Mouse (Mus musculus) brain, adult 2 months (tissue): Measurements from ENCODE around the gene Fmo3.

ENCODE experiments used
- DNase-seq: peaks from one replicate; pipeline ENCODE4 v3.0.0; 2011; ENCODE audit warnings: low read depth, low spot score

The Fmo3 gene

GRCm38 (mm10) chr1:162984428-162984827 is at the start of gene Fmo3:
Fmo3 (minus strand) TSS chr1:162984528.
- no peak for DNase-seq

GRCm38 (mm10) chr1:163023075-163023474 is 38.7 kb upstream of the Fmo3 start:
- peak; percentile 34 for DNase-seq

GRCm38 (mm10) chr1:163009220-163009619 is 24.9 kb upstream of the Fmo3 start:
- no peak for DNase-seq

DNA sequence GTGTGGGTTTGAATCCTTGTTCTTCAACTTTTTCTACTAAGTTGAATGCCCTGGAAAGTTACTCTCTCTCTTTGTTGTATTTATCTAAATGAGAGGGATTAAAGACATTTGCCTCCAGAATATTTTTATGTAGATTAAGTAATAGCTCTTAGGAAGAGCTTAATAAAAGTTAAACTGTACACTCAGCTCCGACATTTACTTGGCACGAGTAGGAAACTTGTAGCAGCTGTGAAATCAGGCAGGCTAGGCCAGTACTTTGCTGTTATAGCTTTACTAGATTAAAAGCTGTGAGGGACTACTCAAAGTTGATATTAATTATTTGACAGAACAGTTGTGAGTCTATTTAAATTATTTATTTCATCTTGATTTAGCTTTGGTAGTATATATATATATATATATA is 19.2 kb upstream of the Fmo3 start:
- no peak for DNase-seq

GRCm38 (mm10) chr1:163001271-163001829 is 17.0 kb upstream of the Fmo3 start:
- peak; percentile 6 for DNase-seq

- no peak for DNase-seq
Measured at GRCm38 (mm10) chr1:162987546-162987945, 3.2 kb upstream of the Fmo3 start.

- no peak for DNase-seq
Measured at GRCm38 (mm10) chr1:162986777-162987176, 2.4 kb upstream of the Fmo3 start.

- no peak for DNase-seq
Measured at GRCm38 (mm10) chr1:162986121-162986748, 1.9 kb upstream of the Fmo3 start.

DNA sequence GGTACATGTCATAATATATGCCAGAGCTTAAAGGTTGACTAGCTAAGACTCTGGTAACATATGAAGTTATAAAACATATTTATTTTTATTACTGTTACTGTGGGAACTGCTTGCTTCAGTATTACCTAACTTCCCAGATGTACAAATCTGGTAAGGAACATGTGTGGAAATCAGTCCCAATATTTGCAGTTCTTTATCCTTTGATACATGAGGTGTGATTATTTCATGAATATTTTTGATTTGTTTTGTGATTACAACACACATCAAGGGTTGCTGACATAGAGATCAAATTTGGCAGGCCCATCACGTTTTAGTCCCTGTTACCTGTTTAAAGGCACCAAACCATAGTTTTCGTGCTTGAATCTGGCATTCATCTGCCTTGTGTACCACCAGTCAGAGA is 20.8 kb downstream of the Fmo3 start:
- DNase-seq: no peak

GRCm38 (mm10) chr1:162957422-162957821 is 26.9 kb downstream of the Fmo3 start:
- no peak for DNase-seq

- DNase-seq: peak; percentile 21
Measured at GRCm38 (mm10) chr1:162953079-162953478, 31.2 kb downstream of the Fmo3 start.

GRCm38 (mm10) chr1:162949763-162950162 is 34.6 kb downstream of the Fmo3 start:
- no peak for DNase-seq

GRCm38 (mm10) chr1:162947934-162948333 is 36.4 kb downstream of the Fmo3 start:
- DNase-seq: no peak

DNA sequence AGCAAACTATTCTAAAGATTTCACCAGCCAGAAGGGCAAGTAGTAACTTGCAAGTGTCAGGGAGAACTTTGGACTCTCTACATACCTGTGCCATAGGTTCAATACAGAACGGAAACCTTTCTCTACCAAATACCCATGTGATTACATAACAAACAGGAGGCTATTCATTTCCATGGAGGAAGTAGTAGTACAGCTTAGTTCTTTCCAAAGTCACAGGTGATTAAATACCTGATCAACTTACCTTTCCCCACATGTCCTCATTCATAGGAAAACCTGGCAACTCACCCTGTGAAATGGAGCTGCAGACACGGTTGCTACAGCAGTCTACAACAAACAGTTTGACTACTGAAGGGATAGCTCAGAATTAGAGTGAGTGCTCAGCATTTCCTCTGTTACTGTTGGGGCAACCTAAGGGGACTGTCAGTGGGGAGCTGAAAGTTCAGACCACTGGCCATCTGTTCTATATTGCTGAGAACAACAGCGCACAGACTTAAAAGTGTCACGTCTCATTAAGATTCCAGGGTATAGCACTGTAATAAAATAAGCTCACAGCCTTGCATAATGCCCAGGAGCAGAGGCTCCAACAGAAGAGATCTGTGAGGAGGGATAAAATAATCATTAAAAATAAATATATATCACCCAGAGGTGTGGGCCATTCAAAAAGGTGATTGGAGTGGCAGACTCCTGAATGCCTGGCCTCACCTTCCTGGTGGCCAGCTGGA is 37.3 kb downstream of the Fmo3 start:
- no peak for DNase-seq

DNA sequence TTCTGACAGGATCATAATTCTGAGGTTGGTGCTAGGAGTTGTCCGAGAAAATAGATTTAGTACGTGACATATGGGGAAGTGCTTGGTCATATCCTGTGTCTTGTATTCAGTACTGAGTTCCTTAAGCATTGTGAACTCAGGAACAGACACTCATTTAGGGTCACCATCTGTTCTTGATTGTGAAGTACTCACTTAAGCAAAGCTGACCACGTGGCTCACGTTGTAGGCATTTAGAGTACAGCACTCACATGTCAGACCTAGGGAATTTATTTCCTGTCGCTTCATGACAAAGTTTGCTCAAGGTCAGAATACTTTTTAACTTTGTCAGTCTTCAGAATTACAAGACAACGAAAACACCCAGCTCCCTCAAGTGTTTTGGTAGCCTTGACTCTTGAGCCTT is 40.6 kb downstream of the Fmo3 start:
- DNase-seq: no peak

GRCm38 (mm10) chr1:162938696-162939351 is 45.5 kb downstream of the Fmo3 start:
- no peak for DNase-seq

GRCm38 (mm10) chr1:162937970-162938695 is 46.2 kb downstream of the Fmo3 start:
- no peak for DNase-seq

DNA sequence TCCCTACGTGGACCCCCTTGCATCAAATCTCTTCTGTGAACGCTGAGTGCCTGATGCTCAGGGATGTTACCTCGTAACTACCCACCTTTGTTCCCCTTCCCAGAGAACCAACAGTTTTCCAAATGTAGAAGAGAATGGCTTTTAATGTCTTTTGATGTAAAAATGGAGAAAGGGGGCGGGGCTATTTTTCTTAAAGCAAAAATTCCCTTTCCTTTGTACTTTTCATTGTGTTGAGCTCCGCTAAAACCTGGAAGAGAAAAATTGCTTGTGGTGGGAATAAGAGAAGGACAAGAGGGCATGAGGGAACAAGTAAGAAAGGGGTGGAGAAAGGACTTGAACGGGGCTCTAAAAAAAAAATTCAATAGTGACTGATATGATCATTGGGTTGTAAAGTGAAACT is 46.9 kb downstream of the Fmo3 start, which contains the start of gene Fmo6:
Gene Fmo6 (minus strand): TSS at position 101 of the 400 bp plus-strand sequence.
- DNase-seq: no peak

DNA sequence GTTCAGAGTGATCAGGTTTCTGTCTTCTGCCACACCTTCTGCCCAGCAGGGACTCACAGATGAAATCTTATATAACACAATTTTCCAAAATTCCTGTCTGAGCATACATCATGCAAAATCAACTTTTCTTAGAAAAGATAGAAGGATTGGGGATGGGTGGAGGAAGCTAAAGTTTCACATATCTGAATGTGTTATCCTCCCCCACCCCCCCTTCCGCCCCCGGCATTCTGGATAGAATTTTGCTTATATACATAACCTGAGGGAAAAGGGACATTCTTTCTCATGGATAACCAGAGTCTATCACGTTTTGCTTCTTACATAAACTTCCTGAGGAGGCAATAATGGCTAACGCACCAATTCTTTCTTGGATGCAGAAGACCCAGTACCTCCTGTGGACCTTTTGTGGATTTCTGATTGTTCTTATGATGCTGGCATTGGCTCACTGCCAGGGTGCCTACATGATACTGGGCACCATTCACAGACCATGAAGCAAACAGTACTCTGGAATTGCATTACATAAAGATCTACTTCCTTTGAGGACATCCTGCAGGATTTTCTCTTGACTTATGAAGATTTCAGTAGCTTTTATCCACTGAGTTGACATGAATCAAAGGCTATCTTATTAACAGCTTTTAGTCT is 49.8 kb downstream of the Fmo3 start:
- DNase-seq: peak; percentile 59

- DNase-seq: no peak
Measured at GRCm38 (mm10) chr1:162932386-162932785, 51.9 kb downstream of the Fmo3 start.

DNA sequence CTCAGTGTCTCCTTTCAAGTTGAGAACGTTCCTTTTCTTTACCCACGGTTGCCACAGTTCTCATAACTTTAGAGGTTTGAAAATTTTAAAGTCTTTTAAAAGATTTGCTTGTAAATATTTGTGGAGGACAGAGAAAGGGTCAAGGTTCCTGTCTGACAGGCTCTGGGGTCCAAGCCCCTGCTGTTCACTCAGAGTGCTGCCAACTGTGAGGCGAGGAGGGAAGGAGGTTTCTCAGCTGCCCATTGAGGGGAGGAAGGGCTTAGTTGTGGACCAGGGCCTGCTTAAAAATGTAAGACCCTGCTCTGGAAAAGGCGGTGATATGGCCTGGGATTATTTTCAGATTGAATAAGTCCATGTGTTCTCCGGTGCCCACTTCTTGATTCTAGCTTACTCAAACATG is 52.4 kb downstream of the Fmo3 start:
- DNase-seq: no peak
